29 mouse cellular contexts compared by ENCODE assay signal in the genomic region with DNA sequence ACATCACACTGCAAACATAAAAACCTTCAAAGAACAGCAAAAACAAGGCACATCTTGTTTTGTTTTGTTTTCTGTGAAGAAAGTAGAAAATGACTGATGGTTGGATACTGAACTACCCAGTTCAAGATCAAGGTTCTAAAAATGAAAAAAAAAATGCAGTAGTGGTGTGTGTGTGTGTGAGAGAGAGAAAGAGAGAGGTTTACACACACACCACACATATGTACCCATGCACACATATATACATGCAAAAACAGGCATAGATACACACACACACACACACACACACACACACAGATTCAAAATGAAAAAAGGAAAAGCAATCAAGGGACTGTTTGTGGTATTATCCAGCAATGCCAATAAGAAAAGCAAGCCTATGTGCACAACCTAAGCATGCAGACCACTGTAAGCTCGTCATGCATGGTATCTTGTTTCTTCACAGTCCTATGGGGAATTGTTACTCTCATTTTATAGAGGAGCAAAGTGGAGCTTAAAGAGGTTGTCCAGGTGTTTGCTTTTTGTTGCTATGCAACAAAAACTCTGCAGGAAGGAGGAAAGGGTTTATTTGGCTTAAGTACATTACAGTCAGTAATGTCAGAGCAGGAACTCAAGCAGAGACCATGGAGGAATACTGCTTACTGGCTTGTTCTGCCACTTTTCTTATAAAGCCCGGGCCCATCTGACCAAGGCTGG. TPM values are rescaled to one million over a fixed set of nuclear protein-coding genes. Genes with fewer than 3 reads are reported as not detected.
A peak's percentile ranks its signal among the peaks of the same experiment; 100 is the strongest.
DNase-seq lines count a peak whose midpoint lies in the region; ATAC-seq lines count a peak whose summit lies in the region.
"Had no signal": no experiment of that assay in that cellular context is flagged by ENCODE, and none has a peak within 500 bp of the region (broad histone marks: within the 10 kb centered on the region; RNA-seq: fewer than 3 reads in every experiment).

No protein-coding gene starts in this region.

- H3K9me3 ChIP-seq in limb, embryonic 12.5 days = 0 out of 2 replicates have a peak, but pooled peaks cover 4% of the 10 kb centered on the region
- H3K9me3 ChIP-seq in limb, embryonic 10.5 days (replicated peaks) = no peaks in the 10 kb centered on the region
- no peaks in the 10 kb centered on the region for H3K9me3 ChIP-seq in embryonic facial prominence, embryonic 15.5 days (replicated peaks)
- no peaks in the 10 kb centered on the region; the same call in 1 of the 2 replicates for H3K9me3 ChIP-seq in limb, embryonic 15.5 days
- H3K9me3 ChIP-seq: forebrain, embryonic 12.5 days; forebrain, embryonic 15.5 days; heart, embryonic 10.5 days; hindbrain, embryonic 10.5 days; intestine, embryonic 15.5 days had no signal

- peaks cover 22% of the 10 kb centered on the region for H3K4me1 ChIP-seq in limb, embryonic 12.5 days (replicated peaks)
- no peaks in the 10 kb centered on the region for H3K4me1 ChIP-seq in limb, embryonic 10.5 days
- H3K4me1 ChIP-seq in embryonic facial prominence, embryonic 15.5 days = 0 out of 2 replicates have a peak, but pooled peaks cover 3% of the 10 kb centered on the region
- H3K4me1 ChIP-seq in limb, embryonic 15.5 days = peaks cover 8% of the 10 kb centered on the region
- H3K4me1 ChIP-seq: forebrain, embryonic 12.5 days; heart, embryonic 10.5 days; hindbrain, embryonic 10.5 days; intestine, embryonic 15.5 days had no signal

- no peak overlapping the region for H3K9ac ChIP-seq in limb, embryonic 12.5 days (replicated peaks)
- H3K9ac ChIP-seq in embryonic facial prominence, embryonic 15.5 days = no peak overlapping the region
- no peak overlapping the region for H3K9ac ChIP-seq in limb, embryonic 15.5 days
- H3K9ac ChIP-seq: forebrain, embryonic 12.5 days; forebrain, embryonic 15.5 days; hindbrain, embryonic 14.5 days; intestine, embryonic 15.5 days had no signal

- peaks cover 3% of the 10 kb centered on the region; the same call in 1 of the 2 replicates for H3K36me3 ChIP-seq in limb, embryonic 12.5 days
- H3K36me3 ChIP-seq in limb, embryonic 10.5 days = peaks cover 10% of the 10 kb centered on the region
- no peaks in the 10 kb centered on the region for H3K36me3 ChIP-seq in embryonic facial prominence, embryonic 15.5 days
- H3K36me3 ChIP-seq in limb, embryonic 15.5 days = peaks cover 2% of the 10 kb centered on the region; the same call in 1 of the 2 replicates
- H3K36me3 ChIP-seq: forebrain, embryonic 12.5 days; forebrain, embryonic 15.5 days; intestine, embryonic 15.5 days had no signal

- ATAC-seq in limb, embryonic 12.5 days (ENCODE audit: insufficient number of reproducible peaks, insufficient read depth, low FRiP score, low TSS enrichment, low read depth) = peak; percentile 93
- peak; percentile 60; the same call in 1 of the 2 replicates for ATAC-seq in embryonic facial prominence, embryonic 15.5 days (ENCODE audit: insufficient number of reproducible peaks, low FRiP score, low TSS enrichment, low read depth)
- ATAC-seq in limb, embryonic 15.5 days (ENCODE audit: insufficient number of reproducible peaks, low FRiP score, low TSS enrichment, low read depth) = no peak
- ATAC-seq: CD4-positive, CD25-positive, alpha-beta regulatory T cell, adult 4 months; forebrain, embryonic 15.5 days; intestine, embryonic 15.5 days had no signal

- H3K27ac ChIP-seq in limb, embryonic 12.5 days = peak overlapping the region; percentile 80
- no peak overlapping the region for H3K27ac ChIP-seq in limb, embryonic 10.5 days
- H3K27ac ChIP-seq in embryonic facial prominence, embryonic 15.5 days (replicated peaks) = no peak overlapping the region
- H3K27ac ChIP-seq in limb, embryonic 15.5 days = peak overlapping the region; percentile 50
- H3K27ac ChIP-seq: forebrain, embryonic 12.5 days; forebrain, embryonic 15.5 days; heart, adult 2 months; heart, embryonic 10.5 days; hindbrain, embryonic 10.5 days; hindbrain, embryonic 14.5 days; intestine, embryonic 15.5 days had no signal

- WGBS in limb, embryonic 12.5 days = 40% methylated on average over 2 of the region's 2 CpGs
- 87% methylated on average over 2 of the region's 2 CpGs for WGBS in limb, embryonic 10.5 days
- 58% methylated on average over 2 of the region's 2 CpGs for WGBS in embryonic facial prominence, embryonic 15.5 days
- WGBS in limb, embryonic 15.5 days = 32% methylated on average over 2 of the region's 2 CpGs

- no peak overlapping the region for H3K4me3 ChIP-seq in limb, embryonic 12.5 days (replicated peaks)
- H3K4me3 ChIP-seq in limb, embryonic 10.5 days = no peak overlapping the region
- no peak overlapping the region for H3K4me3 ChIP-seq in embryonic facial prominence, embryonic 15.5 days (replicated peaks)
- H3K4me3 ChIP-seq in limb, embryonic 15.5 days = no peak overlapping the region
- H3K4me3 ChIP-seq: erythroblast, embryonic 14.5 days; forebrain, embryonic 12.5 days; forebrain, embryonic 15.5 days; heart, adult 2 months; heart, embryonic 10.5 days; hindbrain, embryonic 10.5 days; intestine, embryonic 15.5 days had no signal

- no peaks in the 10 kb centered on the region for H3K27me3 ChIP-seq in limb, embryonic 12.5 days
- H3K27me3 ChIP-seq in limb, embryonic 10.5 days (ENCODE audit: low read depth, poor library complexity, severe bottlenecking) = no peaks in the 10 kb centered on the region
- H3K27me3 ChIP-seq in embryonic facial prominence, embryonic 15.5 days = no peaks in the 10 kb centered on the region
- H3K27me3 ChIP-seq in limb, embryonic 15.5 days = no peaks in the 10 kb centered on the region
- H3K27me3 ChIP-seq: forebrain, embryonic 12.5 days; forebrain, embryonic 15.5 days; intestine, embryonic 15.5 days had no signal

- H3K4me2 ChIP-seq in limb, embryonic 12.5 days = no peak overlapping the region
- no peak overlapping the region for H3K4me2 ChIP-seq in embryonic facial prominence, embryonic 15.5 days (replicated peaks)
- no peak overlapping the region for H3K4me2 ChIP-seq in limb, embryonic 15.5 days
- H3K4me2 ChIP-seq: forebrain, embryonic 12.5 days; forebrain, embryonic 15.5 days; hindbrain, embryonic 14.5 days; intestine, embryonic 15.5 days had no signal

- DNase-seq in limb, embryonic 10.5 days (ENCODE audit: low spot score) = no peak
- DNase-seq in forelimb bud, embryonic 11.5 days (ENCODE audit: low read depth, low spot score) = peak; percentile 29
- no peak for DNase-seq in adrenal gland, postnatal 10 days
- DNase-seq: adrenal gland, adult 2 months; adrenal gland, postnatal 25 days; cerebellum, adult 11-12 months; cerebellum, adult 8-10 months; cerebellum, postnatal 10 days; cerebellum, postnatal 36 days; embryo, embryonic 11 days; gastrocnemius, postnatal 10 days; gastrocnemius, postnatal 36 days; heart, adult 2 months; heart, postnatal 36 days had no signal

RNA-seq across cellular contexts. Expression of a gene that starts 49.8 kb away (rescaled TPM):
- 86.8 and 95.5 TPM in 2 replicates for polyA plus RNA-seq in limb, embryonic 12.5 days (2016; fragmentation: Nextera tagmentation; extraction: Ambion mirVana)
- polyA plus RNA-seq in limb, embryonic 10.5 days (2016; fragmentation: Nextera tagmentation; extraction: Ambion mirVana) = 92.5 and 95.3 TPM in 2 replicates
- 64.0 and 65.7 TPM in 2 replicates for polyA plus RNA-seq in embryonic facial prominence, embryonic 15.5 days (2015; fragmentation: Nextera tagmentation; extraction: Ambion mirVana)
- polyA plus RNA-seq in limb, embryonic 15.5 days (2015; fragmentation: Nextera tagmentation; extraction: Ambion mirVana) = 61.1 and 70.7 TPM in 2 replicates
- 10 to 100 TPM; 79.5 to 80.5 TPM for total RNA-seq in adrenal gland, postnatal 10 days (2021)

RNA-seq across cellular contexts. Expression of a gene that starts 57.5 kb away (rescaled TPM):
- not detected in 2 replicates for polyA plus RNA-seq in limb, embryonic 12.5 days (2016; fragmentation: Nextera tagmentation; extraction: Ambion mirVana)
- 0.03 and 0.08 TPM in 2 replicates for polyA plus RNA-seq in limb, embryonic 10.5 days (2016; fragmentation: Nextera tagmentation; extraction: Ambion mirVana)
- polyA plus RNA-seq in embryonic facial prominence, embryonic 15.5 days (2015; fragmentation: Nextera tagmentation; extraction: Ambion mirVana) = not detected in 2 replicates
- 0.03 TPM in 1 of 2 replicates, not detected in the other for polyA plus RNA-seq in limb, embryonic 15.5 days (2015; fragmentation: Nextera tagmentation; extraction: Ambion mirVana)
- total RNA-seq in adrenal gland, postnatal 10 days (2021) = under 1 TPM in 1 of 2 experiments, not detected in 1; 0.06 TPM
- total RNA-seq: adrenal gland, postnatal 25 days; granulocyte monocyte progenitor cell, adult 5-6 weeks; MEL had no signal
- polyA plus RNA-seq: adrenal gland, adult 2 months; C2C12; CD4-positive, CD25-positive, alpha-beta regulatory T cell, adult 4 months; cortical plate, adult 2 months; erythroblast, embryonic 14.5 days; forebrain, embryonic 12.5 days had no signal

Comparison
In these comparisons a context has a peak if more than half of its experiments do, and no peak if none do; other contexts are left out.
1. H3K27ac ChIP-seq: peak in limb, embryonic 12.5 days (single experiment) and limb, embryonic 15.5 days (single experiment); none in limb, embryonic 10.5 days (single experiment) and embryonic facial prominence, embryonic 15.5 days (single experiment).